20 mouse cellular contexts compared by ENCODE assay signal in genomic region chr2:12930338-12930737, GRCm38 (mm10).
"Had no signal": no experiment of that assay in that cellular context is flagged by ENCODE, and none has a peak within 500 bp of the region (broad histone marks: within the 10 kb centered on the region; RNA-seq: fewer than 3 reads in every experiment).

No protein-coding gene starts in this region.

- H3K9ac ChIP-seq: limb, embryonic 12.5 days; limb, embryonic 15.5 days; liver, embryonic 14.5 days; liver, postnatal 0 days; lung, embryonic 14.5 days; midbrain, embryonic 12.5 days; midbrain, embryonic 15.5 days; neural tube, embryonic 12.5 days; neural tube, embryonic 15.5 days; stomach, embryonic 15.5 days had no signal

- H3K27ac ChIP-seq: limb, embryonic 12.5 days; limb, embryonic 15.5 days; liver, embryonic 14.5 days; macrophage; midbrain, embryonic 12.5 days; midbrain, embryonic 15.5 days; neural tube, embryonic 12.5 days; neural tube, embryonic 15.5 days; stomach, embryonic 15.5 days had no signal

- H3K4me3 ChIP-seq: limb, embryonic 12.5 days; limb, embryonic 15.5 days; midbrain, embryonic 12.5 days; midbrain, embryonic 15.5 days; neural tube, embryonic 12.5 days; neural tube, embryonic 15.5 days; stomach, embryonic 15.5 days had no signal

- H3K36me3 ChIP-seq: limb, embryonic 12.5 days; limb, embryonic 15.5 days; midbrain, embryonic 12.5 days; midbrain, embryonic 15.5 days; neural tube, embryonic 12.5 days; neural tube, embryonic 15.5 days; stomach, embryonic 15.5 days had no signal

- H3K27me3 ChIP-seq: limb, embryonic 12.5 days; limb, embryonic 15.5 days; midbrain, embryonic 12.5 days; midbrain, embryonic 15.5 days; neural tube, embryonic 12.5 days; neural tube, embryonic 15.5 days; stomach, embryonic 15.5 days had no signal

- ATAC-seq: liver, postnatal 0 days; lung, postnatal 0 days; midbrain, embryonic 15.5 days had no signal

- H3K4me2 ChIP-seq: limb, embryonic 12.5 days; limb, embryonic 15.5 days; liver, embryonic 11.5 days; lung, embryonic 14.5 days; midbrain, embryonic 12.5 days; midbrain, embryonic 15.5 days; neural tube, embryonic 12.5 days; neural tube, embryonic 15.5 days; stomach, embryonic 15.5 days had no signal

- DNase-seq: kidney, postnatal 14 days; kidney, postnatal 4 days; left cerebral cortex, postnatal 4 days; liver, postnatal 0 days; lung, embryonic 14.5 days; retina, postnatal 1 day; right cerebral cortex, postnatal 25 days; spleen, adult 18-20 months; thymus, postnatal 25 days had no signal

- H3K4me1 ChIP-seq: limb, embryonic 12.5 days; limb, embryonic 15.5 days; midbrain, embryonic 12.5 days; midbrain, embryonic 15.5 days; neural tube, embryonic 12.5 days; neural tube, embryonic 15.5 days; stomach, embryonic 15.5 days had no signal

- H3K9me3 ChIP-seq: limb, embryonic 12.5 days; limb, embryonic 15.5 days; midbrain, embryonic 12.5 days; midbrain, embryonic 15.5 days; neural tube, embryonic 12.5 days; neural tube, embryonic 15.5 days; stomach, embryonic 15.5 days had no signal
